Mouse (Mus musculus): ENCODE results near the gene Gm9045.
"Not testable (repeated sequence)": the region's sequence is repeated elsewhere in the genome, so short reads cannot be mapped to it uniquely, and the experiment has no call there.

The Gm9045 gene

DNA sequence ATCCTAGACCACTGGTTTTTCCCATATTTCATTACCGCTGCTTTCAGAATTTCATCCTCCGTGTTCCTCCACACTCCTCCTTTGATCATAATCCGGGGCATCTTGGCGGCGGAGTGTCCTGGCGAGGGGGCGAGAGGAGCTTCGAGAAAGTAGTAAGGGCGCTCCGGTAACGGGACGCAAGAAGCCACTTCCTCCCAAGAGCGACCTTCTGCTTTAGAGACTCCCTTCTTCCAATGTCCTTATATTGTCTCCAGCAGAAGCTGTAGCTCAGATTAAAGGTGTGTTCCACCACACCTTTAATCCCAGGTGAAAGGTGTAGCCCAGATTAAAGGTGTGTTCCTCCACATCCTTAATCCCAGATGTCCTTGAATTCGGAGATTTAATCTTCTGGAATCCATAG is at the start of gene Gm9045:
TSS of gene Gm9045 (minus strand) at position 101 of the 400 bp plus-strand sequence.
- not testable (repeated sequence) for DNase-seq (ENCODE audit: low spot score)

DNA sequence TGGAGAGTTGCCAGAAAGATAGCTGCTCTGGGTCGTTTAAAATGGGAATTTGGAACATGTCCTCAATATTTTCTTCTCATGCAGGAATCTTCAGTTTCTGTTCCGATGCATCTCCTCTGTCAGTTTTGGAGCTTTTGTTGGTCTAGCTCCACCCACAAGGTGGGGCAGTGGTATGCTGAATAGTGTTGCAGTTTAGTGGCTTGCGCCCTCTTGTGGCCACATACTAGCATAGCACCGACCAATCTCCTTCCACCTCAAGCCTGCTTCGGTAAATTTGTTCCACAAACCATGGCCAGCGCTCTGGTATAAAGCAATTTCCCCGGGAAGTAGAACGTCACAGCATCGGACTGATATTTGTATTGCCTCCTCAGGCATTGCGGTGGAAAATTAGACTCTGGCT is 32.8 kb upstream of the Gm9045 start:
- peak; percentile 55 for DNase-seq (ENCODE audit: low spot score)

DNA sequence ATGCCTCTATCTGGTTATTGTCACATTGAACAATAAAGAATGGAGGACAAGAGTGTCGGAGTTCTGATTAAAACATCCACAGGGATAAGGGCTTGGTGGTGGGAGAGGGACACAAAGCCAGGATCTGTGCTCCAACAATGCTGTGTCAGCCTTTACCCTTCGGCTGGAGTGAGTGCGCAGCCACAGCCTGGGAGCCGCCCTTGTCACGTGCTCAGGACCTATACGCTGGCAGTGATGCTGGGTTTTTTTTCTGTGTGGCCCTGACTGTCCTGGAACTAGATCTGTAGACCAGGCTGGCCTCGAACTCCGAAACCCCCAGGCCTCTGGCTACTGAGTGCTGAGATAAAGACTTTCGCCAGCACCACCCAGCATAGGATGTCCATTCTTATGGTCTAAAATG is 31.9 kb upstream of the Gm9045 start:
- DNase-seq (ENCODE audit: low spot score) = no peak

DNA sequence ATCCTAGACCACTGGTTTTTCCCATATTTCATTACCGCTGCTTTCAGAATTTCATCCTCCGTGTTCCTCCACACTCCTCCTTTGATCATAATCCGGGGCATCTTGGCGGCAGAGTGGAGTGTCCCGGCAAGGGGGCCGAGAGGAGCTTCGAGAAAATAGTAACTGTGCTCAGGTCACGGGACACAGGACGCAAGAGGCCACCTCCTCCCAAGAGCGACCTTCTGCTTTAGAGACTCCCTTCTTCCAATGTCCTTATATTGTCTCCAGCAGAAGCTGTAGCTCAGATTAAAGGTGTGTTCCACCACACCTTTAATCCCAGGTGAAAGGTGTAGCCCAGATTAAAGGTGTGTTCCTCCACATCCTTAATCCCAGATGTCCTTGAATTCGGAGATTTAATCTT is 16.4 kb upstream of the Gm9045 start, which contains the start of gene Gm9049:
TSS of gene Gm9049 (minus strand) at position 101 of the 400 bp plus-strand sequence.
- DNase-seq (ENCODE audit: low spot score) = not testable (repeated sequence)

DNA sequence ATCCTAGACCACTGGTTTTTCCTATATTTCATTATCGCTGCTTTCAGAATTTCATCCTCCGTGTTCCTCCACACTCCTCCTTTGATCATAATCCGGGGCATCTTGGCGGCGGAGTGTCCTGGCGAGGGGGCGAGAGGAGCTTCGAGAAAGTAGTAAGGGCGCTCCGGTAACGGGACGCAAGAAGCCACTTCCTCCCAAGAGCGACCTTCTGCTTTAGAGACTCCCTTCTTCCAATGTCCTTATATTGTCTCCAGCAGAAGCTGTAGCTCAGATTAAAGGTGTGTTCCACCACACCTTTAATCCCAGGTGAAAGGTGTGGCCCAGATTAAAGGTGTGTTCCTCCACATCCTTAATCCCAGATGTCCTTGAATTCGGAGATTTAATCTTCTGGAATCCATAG is 10.9 kb upstream of the Gm9045 start, which contains the start of gene Gm9048:
TSS of gene Gm9048 (minus strand) at position 101 of the 400 bp plus-strand sequence.
- DNase-seq (ENCODE audit: low spot score) = not testable (repeated sequence)

DNA sequence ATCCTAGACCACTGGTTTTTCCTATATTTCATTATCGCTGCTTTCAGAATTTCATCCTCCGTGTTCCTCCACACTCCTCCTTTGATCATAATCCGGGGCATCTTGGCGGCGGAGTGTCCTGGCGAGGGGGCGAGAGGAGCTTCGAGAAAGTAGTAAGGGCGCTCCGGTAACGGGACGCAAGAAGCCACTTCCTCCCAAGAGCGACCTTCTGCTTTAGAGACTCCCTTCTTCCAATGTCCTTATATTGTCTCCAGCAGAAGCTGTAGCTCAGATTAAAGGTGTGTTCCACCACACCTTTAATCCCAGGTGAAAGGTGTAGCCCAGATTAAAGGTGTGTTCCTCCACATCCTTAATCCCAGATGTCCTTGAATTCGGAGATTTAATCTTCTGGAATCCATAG is 5.5 kb upstream of the Gm9045 start, which contains the start of gene Gm9046:
TSS of gene Gm9046 (minus strand) at position 101 of the 400 bp plus-strand sequence.
- DNase-seq (ENCODE audit: low spot score) = not testable (repeated sequence)

DNA sequence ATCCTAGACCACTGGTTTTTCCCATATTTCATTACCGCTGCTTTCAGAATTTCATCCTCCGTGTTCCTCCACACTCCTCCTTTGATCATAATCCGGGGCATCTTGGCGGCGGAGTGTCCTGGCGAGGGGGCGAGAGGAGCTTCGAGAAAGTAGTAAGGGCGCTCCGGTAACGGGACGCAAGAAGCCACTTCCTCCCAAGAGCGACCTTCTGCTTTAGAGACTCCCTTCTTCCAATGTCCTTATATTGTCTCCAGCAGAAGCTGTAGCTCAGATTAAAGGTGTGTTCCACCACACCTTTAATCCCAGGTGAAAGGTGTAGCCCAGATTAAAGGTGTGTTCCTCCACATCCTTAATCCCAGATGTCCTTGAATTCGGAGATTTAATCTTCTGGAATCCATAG is 5.3 kb downstream of the Gm9045 start, which contains the start of gene Gm9044:
TSS of gene Gm9044 (minus strand) at position 101 of the 400 bp plus-strand sequence.
- DNase-seq (ENCODE audit: low spot score) = not testable (repeated sequence)

DNA sequence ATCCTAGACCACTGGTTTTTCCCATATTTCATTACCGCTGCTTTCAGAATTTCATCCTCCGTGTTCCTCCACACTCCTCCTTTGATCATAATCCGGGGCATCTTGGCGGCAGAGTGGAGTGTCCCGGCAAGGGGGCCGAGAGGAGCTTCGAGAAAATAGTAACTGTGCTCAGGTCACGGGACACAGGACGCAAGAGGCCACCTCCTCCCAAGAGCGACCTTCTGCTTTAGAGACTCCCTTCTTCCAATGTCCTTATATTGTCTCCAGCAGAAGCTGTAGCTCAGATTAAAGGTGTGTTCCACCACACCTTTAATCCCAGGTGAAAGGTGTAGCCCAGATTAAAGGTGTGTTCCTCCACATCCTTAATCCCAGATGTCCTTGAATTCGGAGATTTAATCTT is 10.8 kb downstream of the Gm9045 start, which contains the start of gene Gm9040:
TSS of gene Gm9040 (minus strand) at position 101 of the 400 bp plus-strand sequence.
- not testable (repeated sequence) for DNase-seq (ENCODE audit: low spot score)

DNA sequence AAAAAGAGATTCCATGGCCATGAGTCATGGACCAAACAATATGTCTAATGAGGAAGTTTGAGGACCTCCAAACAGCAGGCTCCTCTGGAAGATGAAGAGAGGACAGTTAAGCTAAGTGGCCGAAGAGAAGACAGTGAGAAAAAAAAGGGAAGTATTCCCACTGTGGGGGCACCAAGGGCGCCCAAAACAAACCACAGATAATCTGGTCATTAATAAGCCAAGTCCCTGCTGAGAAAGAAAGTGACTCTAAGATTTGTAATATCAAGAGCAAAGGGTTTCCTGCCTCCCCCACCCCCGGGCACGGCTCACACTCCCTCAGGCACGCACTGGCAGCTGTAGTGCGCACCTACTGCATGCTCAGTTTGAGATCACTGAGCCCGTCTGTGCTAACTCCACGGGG is 18.6 kb downstream of the Gm9045 start:
- no peak for DNase-seq (ENCODE audit: low spot score)

DNA sequence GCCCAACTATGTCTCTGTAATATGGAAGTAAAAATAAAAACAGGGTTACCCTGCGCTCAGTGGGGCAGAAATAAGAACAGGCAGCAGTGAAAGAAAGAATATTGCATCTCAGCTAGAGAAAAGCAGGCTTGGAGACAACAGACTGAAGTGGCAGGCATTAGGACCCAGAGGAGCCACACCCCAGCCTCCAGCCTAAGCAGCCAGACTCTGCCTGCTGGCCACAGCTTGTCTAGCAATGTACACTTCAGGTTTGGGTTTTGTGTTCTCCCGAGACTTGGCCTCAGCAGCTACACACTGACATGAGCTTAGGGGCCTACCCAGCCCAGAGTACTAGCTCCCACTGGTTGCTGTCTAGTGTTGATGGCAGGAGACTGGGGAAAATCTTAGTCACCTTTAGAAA is 35.5 kb downstream of the Gm9045 start:
- not testable (repeated sequence) for DNase-seq (ENCODE audit: low spot score)

DNA sequence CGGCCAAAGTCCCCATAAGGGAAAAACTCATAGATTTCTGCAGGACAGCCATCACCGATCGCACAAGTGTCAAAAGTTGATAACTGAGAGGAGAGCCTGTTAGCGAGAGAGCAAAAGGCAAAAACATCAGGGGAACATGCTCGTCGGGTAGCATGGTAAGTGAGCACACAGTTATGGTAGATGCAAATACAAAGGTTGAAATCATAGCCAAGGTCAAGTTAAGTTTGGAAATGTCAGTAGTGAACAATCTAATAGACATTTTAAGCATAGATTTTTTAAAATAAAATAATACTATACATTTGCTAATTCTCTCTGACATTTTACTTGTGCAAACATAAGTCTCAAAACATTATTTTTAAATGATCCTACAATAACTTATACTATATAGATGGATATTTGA is 42.7 kb downstream of the Gm9045 start, which contains the start of gene Iltifb:
TSS of gene Iltifb (minus strand) at position 101 of the 400 bp plus-strand sequence.
- DNase-seq (ENCODE audit: low spot score) = no peak
